Mouse (Mus musculus): ENCODE results near the gene Prss53. TPM values are rescaled to one million over a fixed set of nuclear protein-coding genes. Genes with fewer than 3 reads are reported as not detected.

Gene Prss53
- 1 to 10 TPM; 1.5 to 1.6 TPM for total RNA-seq (2021)
- long read RNA-seq, experiment 1 = 0 reads
- long read RNA-seq, experiment 2 = 0 reads

- no peak for DNase-seq
These were observed at the start of gene Prss53 for GRCm38 (mm10) chr7:127890798-127891197. Gene Prss53, minus strand, starts transcription at chr7:127890970.

- DNase-seq = no peak
These were observed 45.6 kb upstream of the Prss53 start for GRCm38 (mm10) chr7:127936216-127936884.

GRCm38 (mm10) chr7:127935748-127936159 is 45.0 kb upstream of the Prss53 start:
- no peak for DNase-seq

- peak; percentile 96 for DNase-seq
These were observed 44.4 kb upstream of the Prss53 start for GRCm38 (mm10) chr7:127935028-127935722.

GRCm38 (mm10) chr7:127934075-127934474 is 43.3 kb upstream of the Prss53 start:
- no peak for DNase-seq

GRCm38 (mm10) chr7:127932273-127933031 is 41.7 kb upstream of the Prss53 start:
- DNase-seq = no peak

GRCm38 (mm10) chr7:127931351-127932135 is 40.8 kb upstream of the Prss53 start:
- no peak for DNase-seq

GRCm38 (mm10) chr7:127930636-127931035 is 39.9 kb upstream of the Prss53 start:
- DNase-seq = no peak

GRCm38 (mm10) chr7:127929923-127930322 is 39.2 kb upstream of the Prss53 start, which contains the start of gene Prss8:
Gene Prss8, minus strand, starts transcription at chr7:127930104.
- no peak for DNase-seq

- DNase-seq = no peak
These were observed 37.8 kb upstream of the Prss53 start for GRCm38 (mm10) chr7:127928596-127928995.

- no peak for DNase-seq
These were observed 37.0 kb upstream of the Prss53 start for GRCm38 (mm10) chr7:127927726-127928125.

GRCm38 (mm10) chr7:127926846-127927245 is 36.1 kb upstream of the Prss53 start:
- DNase-seq = no peak

- DNase-seq = no peak
These were observed 35.3 kb upstream of the Prss53 start for GRCm38 (mm10) chr7:127926066-127926465.

GRCm38 (mm10) chr7:127925252-127925651 is 34.5 kb upstream of the Prss53 start:
- DNase-seq = no peak

GRCm38 (mm10) chr7:127923714-127924113 is 32.9 kb upstream of the Prss53 start:
- no peak for DNase-seq

GRCm38 (mm10) chr7:127922451-127923275 is 31.9 kb upstream of the Prss53 start:
- no peak for DNase-seq

GRCm38 (mm10) chr7:127921516-127921915 is 30.7 kb upstream of the Prss53 start:
- no peak for DNase-seq

GRCm38 (mm10) chr7:127919290-127919689 is 28.5 kb upstream of the Prss53 start:
- DNase-seq = no peak

GRCm38 (mm10) chr7:127918203-127918602 is 27.4 kb upstream of the Prss53 start:
- no peak for DNase-seq

- DNase-seq = no peak
These were observed 24.5 kb upstream of the Prss53 start for GRCm38 (mm10) chr7:127915293-127915692.

- DNase-seq = no peak
These were observed 22.2 kb upstream of the Prss53 start for GRCm38 (mm10) chr7:127912938-127913337.
